Mouse (Mus musculus): ENCODE data around the gene Cnn1. TPM values are rescaled to one million over a fixed set of nuclear protein-coding genes. Genes with fewer than 3 reads are reported as not detected.

The Cnn1 gene
- total and polyA plus RNA-seq, 3 experiments = not detected

- Histone ChIP-seq H3K27ac (ENCODE audit: insufficient read depth, low read depth) (no peak overlapping the region), H3K9ac (ENCODE audit: insufficient read depth, low read depth) (no peak overlapping the region), H3K27me3 (replicated peaks) (no peaks in the 10 kb centered on the region), H3K4me1 (ENCODE audit: control insufficient read depth in 1 of 2, insufficient read depth in 2 of 2) (peaks cover 0 to 2% of the 10 kb centered on the region in 2 experiments; a peak in 1 of 4 replicates), H3K79me2 (replicated peaks; ENCODE audit: control insufficient read depth, extremely low read depth, insufficient read depth, poor library complexity, severe bottlenecking) (no peaks in the 10 kb centered on the region), H3K4me3 (replicated peaks in 1 of 3; ENCODE audit: low read depth in 2 of 3, low read length in 2 of 3, poor library complexity in 1 of 3) (no peak overlapping the region), H3K4me2 (ENCODE audit: insufficient read depth, low read depth, poor library complexity, severe bottlenecking) (no peak overlapping the region), H3K36me3 (replicated peaks in 1 of 2; ENCODE audit: control insufficient read depth in 1 of 2, insufficient read depth in 1 of 2, low read length in 1 of 2) (no peaks in the 10 kb centered on the region), H3K9me3 (replicated peaks; ENCODE audit: low read length) (peaks cover 11% of the 10 kb centered on the region)
- in situ Hi-C loops (cut with MboI; ENCODE audit: low pct_ligation_motif_present, low pct_unique_long_range_greater_than_20kb, low sequenced_read_pairs) = no loop called here
- no peak for TF ChIP-seq MAX (IDR thresholded peaks at IDR 0.05; ENCODE audit: low read length)
- no peak for TF ChIP-seq USF2 (conservative IDR thresholded peaks at IDR 0.05; ENCODE audit: low read depth, low read length)
- TF ChIP-seq NRF1 (IDR thresholded peaks at IDR 0.05; ENCODE audit: low read depth, low read length) = no peak
- TF ChIP-seq POLR2A (IDR thresholded peaks at IDR 0.05; ENCODE audit: low read depth, low read length) = no peak
- no peak for TF ChIP-seq PAX5 (IDR thresholded peaks at IDR 0.05; ENCODE audit: low read length)
- TF ChIP-seq MXI1 (IDR thresholded peaks at IDR 0.05; ENCODE audit: low read depth, low read length) = no peak
- TF ChIP-seq EP300 (IDR thresholded peaks at IDR 0.05; ENCODE audit: low read length) = no peak
- no peak for TF ChIP-seq POLR2AphosphoS2 (IDR thresholded peaks at IDR 0.05; ENCODE audit: low read depth, low read length)
- no peak for TF ChIP-seq CHD1 (IDR thresholded peaks at IDR 0.05; ENCODE audit: low read depth, low read length)
- no peak for TF ChIP-seq MAZ (IDR thresholded peaks at IDR 0.05; ENCODE audit: low read depth, low read length)
- no peak for TF ChIP-seq GABPA (IDR thresholded peaks at IDR 0.05; ENCODE audit: insufficient replicate concordance, low read depth, low read length)
- TF ChIP-seq ZC3H11A (IDR thresholded peaks at IDR 0.05; ENCODE audit: low read depth, low read length) = no peak
- no peak for TF ChIP-seq ZKSCAN1 (IDR thresholded peaks at IDR 0.05; ENCODE audit: borderline replicate concordance, low read depth, low read length)
- no peak for TF ChIP-seq MYC (IDR thresholded peaks at IDR 0.05; ENCODE audit: low read depth, low read length)
- no peak for TF ChIP-seq NELFE (IDR thresholded peaks at IDR 0.05; ENCODE audit: low read depth, low read length)
- TF ChIP-seq KAT2A (IDR thresholded peaks at IDR 0.05; ENCODE audit: insufficient replicate concordance, low read length) = no peak
- TF ChIP-seq CHD2 (IDR thresholded peaks at IDR 0.05; ENCODE audit: low read length) = no peak
- no peak for DNase-seq (ENCODE audit: extremely low read depth)
- dilution Hi-C loops (cut with MboI; ENCODE audit: extremely low pct_ligation_motif_present, extremely low pct_unique_long_range_greater_than_20kb, low sequenced_read_pairs) = no loop called here
Measured at GRCm38 (mm10) chr9:22136765-22137547, 37.9 kb downstream of the Cnn1 start.

- Histone ChIP-seq H3K36me3 (replicated peaks in 1 of 2; ENCODE audit: control insufficient read depth in 1 of 2, insufficient read depth in 1 of 2, low read length in 1 of 2) (no peaks in the 10 kb centered on the region), H3K79me2 (replicated peaks; ENCODE audit: control insufficient read depth, extremely low read depth, insufficient read depth, poor library complexity, severe bottlenecking) (no peaks in the 10 kb centered on the region), H3K9ac (ENCODE audit: insufficient read depth, low read depth) (no peak overlapping the region), H3K4me1 (ENCODE audit: control insufficient read depth in 1 of 2, insufficient read depth in 2 of 2) (peaks cover under 1 to 1% of the 10 kb centered on the region in 2 experiments; a peak in 3 of 4 replicates), H3K4me3 (replicated peaks in 1 of 3; ENCODE audit: low read depth in 2 of 3, low read length in 2 of 3, poor library complexity in 1 of 3) (no peak overlapping the region), H3K4me2 (ENCODE audit: insufficient read depth, low read depth, poor library complexity, severe bottlenecking) (no peak overlapping the region), H3K27me3 (replicated peaks) (no peaks in the 10 kb centered on the region), H3K27ac (ENCODE audit: insufficient read depth, low read depth) (no peak overlapping the region), H3K9me3 (replicated peaks; ENCODE audit: low read length) (peaks cover 11% of the 10 kb centered on the region)
- dilution Hi-C loops (cut with MboI; ENCODE audit: extremely low pct_ligation_motif_present, extremely low pct_unique_long_range_greater_than_20kb, low sequenced_read_pairs) (no loop called here), in situ Hi-C loops (cut with MboI; ENCODE audit: low pct_ligation_motif_present, low pct_unique_long_range_greater_than_20kb, low sequenced_read_pairs) (no loop called here)
- TF ChIP-seq USF1 (IDR thresholded peaks at IDR 0.05; ENCODE audit: low read depth, low read length) (no peak), GABPA (IDR thresholded peaks at IDR 0.05; ENCODE audit: insufficient replicate concordance, low read depth, low read length) (no peak), CTCF (conservative IDR thresholded peaks at IDR 0.05 in 1 of 2, IDR thresholded peaks at IDR 0.05 in 1 of 2; ENCODE audit: low read depth in 2 of 2, low read length in 2 of 2) (peak; percentile 69 to 90), RAD21 (IDR thresholded peaks at IDR 0.05; ENCODE audit: low read depth, low read length) (peak; percentile 23), SMC3 (IDR thresholded peaks at IDR 0.05; ENCODE audit: low read depth, low read length) (peak; percentile 18; the same call in 1 of the 2 replicates), MAX (IDR thresholded peaks at IDR 0.05; ENCODE audit: low read length) (peak; percentile 53; the same call in 1 of the 2 replicates), POLR2AphosphoS2 (IDR thresholded peaks at IDR 0.05; ENCODE audit: low read depth, low read length) (no peak)
- DNase-seq (ENCODE audit: extremely low read depth) = no peak
Measured at GRCm38 (mm10) chr9:22138480-22138879, 39.5 kb downstream of the Cnn1 start.

Data from CH12.LX (cell line).